Mouse (Mus musculus) cerebellum, adult 18-20 months (tissue): ENCODE results near the gene Clybl.

ENCODE experiments used
- DNase-seq, 2 experiments: peaks; one replicate each; pipeline ENCODE4 v3.0.0; 2021

Clybl gene

GRCm38 (mm10) chr14:122436850-122437249 lies 255.3 kb downstream of the Clybl start:
- DNase-seq = no peak

GRCm38 (mm10) chr14:122449601-122450495 lies 268.3 kb downstream of the Clybl start:
- DNase-seq = peak; percentile 29 to 52

DNA sequence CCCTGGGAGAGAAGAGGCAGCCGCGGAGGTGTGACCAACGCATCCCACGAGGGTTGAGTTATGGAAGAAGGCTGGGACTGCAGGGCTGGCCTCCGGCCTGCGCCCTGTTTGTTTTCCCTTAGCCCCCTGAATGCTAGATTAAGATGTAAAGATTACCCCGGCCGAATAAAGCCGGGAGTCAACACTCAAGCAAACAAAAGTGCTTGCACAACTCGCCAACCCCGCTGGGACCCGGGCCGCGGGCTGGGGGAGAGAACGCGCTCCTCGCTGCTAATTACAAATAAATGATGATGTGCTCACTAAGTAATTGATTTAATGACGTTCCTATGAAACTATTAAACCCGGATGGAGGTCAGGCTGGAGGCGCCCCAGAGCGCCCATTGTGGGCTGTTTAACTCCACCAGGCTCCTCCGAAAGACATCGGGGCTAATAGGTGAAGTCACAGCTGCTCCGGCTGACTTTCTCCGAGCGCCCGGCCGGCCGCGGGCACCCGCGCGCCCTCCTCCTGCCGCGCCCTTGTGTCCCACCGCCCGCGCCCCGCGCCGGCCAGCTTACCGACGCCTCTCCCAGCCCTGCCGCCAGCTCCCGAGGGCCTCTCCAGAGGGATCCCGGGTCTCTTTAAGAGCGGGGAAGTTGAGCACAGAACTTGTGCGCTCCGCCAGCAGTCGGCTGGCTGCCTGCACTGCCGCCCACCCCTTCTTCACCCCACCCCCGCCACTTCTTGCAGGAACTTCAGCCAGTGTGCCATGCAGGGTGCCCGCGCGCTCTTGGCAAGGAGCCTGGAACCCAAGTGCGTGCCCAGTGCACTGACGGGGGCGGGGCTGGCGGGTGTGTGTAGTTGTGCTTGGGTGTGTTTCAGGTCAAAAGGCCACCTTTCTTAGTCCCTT lies 269.2 kb downstream of the Clybl start, which contains the start of gene Gm5089:
Gm5089 (minus strand) TSS at position 620 of the 887 bp plus-strand sequence.
- DNase-seq = peak; percentile 64 to 79

DNA sequence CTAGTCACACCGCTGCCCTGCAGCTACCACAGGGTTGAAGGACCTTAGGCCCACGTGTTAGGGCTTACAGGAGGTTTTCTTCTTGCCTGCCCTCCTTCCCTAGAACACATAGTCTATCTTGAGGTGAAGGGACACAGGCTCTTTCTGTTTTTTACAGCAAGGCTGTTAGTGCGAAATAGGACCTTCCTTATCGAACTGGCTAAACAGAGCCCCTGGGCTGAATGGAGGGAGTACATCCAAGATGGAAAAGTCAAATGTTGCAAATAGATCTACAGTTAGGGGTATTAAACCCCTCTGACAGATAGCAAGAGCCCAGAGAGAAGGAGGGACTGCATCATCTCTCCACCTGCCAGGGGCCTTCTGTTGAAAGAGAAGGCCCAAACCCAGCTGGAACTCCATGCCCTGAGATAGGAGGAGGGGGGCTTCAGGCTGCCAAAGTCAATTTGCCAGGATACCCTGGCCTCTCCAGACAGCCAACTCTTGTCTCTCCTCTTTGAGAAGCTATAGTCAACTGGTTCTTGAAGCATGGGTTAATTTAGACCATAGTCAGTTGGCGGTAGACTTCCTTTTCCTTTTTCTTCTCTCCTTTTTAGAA lies 270.1 kb downstream of the Clybl start:
- DNase-seq = no peak
